Mouse (Mus musculus): ENCODE data around the gene Iqcm. TPM values are rescaled to one million over a fixed set of nuclear protein-coding genes. Genes with fewer than 3 reads are reported as not detected.
"Not testable (repeated sequence)": the region's sequence is repeated elsewhere in the genome, so short reads cannot be mapped to it uniquely, and the experiment has no call there.

Gene Iqcm
- under 1 TPM; 0.38 to 0.56 TPM for total RNA-seq (2021)
- long read RNA-seq, experiment 1 = 0 reads
- long read RNA-seq, experiment 2 = 0 reads

DNA sequence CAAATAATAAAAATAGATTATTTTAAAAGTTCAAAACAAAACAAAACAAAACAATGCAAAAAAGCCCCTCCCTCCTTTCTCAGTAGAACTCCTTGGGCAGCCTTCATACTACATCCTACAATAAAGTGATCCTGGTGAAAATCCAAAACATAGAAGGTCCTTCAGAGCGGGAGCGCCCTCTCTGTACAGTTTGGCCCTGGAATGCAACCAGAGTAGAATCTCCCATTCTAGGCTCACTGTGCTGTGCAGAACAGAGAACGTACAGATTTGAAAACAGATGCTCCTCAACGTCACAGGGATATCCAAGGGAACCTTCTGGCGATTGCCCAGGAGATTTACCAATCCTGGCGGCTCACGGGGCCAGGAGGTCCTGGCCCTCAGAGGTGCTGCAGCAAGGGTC is at the start of gene Iqcm:
TSS of gene Iqcm (plus strand) at position 301 of the 400 bp plus-strand sequence.
- intact Hi-C loops (cut with DNase I) = no loop called here
- no peak within 1 kb of the TSS for H3K27ac ChIP-seq
- TF ChIP-seq CTCF (IDR thresholded peaks at IDR 0.05) = no peak
- no peak for DNase-seq (ENCODE audit: extremely low spot score in 1 of 2, low spot score in 2 of 2)
- no peak within 1 kb of the TSS for H3K4me3 ChIP-seq

GRCm38 (mm10) chr8:75406489-75406888 is 42.0 kb upstream of the Iqcm start, which contains the start of gene Gm10358:
Gene Gm10358, minus strand, starts transcription at chr8:75406589.
- Histone ChIP-seq H3K27ac (no peak within 1 kb of the TSS), H3K4me3 (no peak within 1 kb of the TSS)
- no peak for TF ChIP-seq CTCF (IDR thresholded peaks at IDR 0.05)
- DNase-seq (ENCODE audit: extremely low spot score in 1 of 2, low spot score in 2 of 2) = no peak
- intact Hi-C loops (cut with DNase I) = no loop called here

- H3K4me3 ChIP-seq; H3K27ac ChIP-seq; intact Hi-C loops (cut with DNase I); DNase-seq (ENCODE audit: extremely low spot score in 1 of 2, low spot score in 2 of 2): not testable (repeated sequence)
Measured at GRCm38 (mm10) chr8:75415696-75416095, 32.8 kb upstream of the Iqcm start.

DNA sequence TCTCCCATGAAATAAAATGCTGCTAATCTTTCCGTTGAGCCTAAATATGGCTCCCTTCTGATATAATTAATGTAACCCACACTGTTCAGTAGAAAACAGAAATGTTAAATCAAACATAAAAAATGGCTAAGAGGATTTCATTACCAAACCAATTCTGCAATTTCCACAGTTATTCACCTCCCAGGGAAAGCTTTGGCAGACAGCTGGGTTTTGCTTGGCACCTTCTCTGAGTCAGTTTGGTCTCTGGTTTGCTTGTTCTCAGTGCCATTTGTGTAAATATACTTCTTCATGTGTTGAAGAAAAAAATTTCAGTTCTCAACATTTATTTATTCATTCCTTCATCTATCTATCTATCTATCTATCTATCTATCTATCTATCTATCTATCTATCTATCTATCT is 28.3 kb downstream of the Iqcm start:
- DNase-seq (ENCODE audit: extremely low spot score in 1 of 2, low spot score in 2 of 2) = no peak
- no peak overlapping the region for H3K4me3 ChIP-seq
- intact Hi-C loops (cut with DNase I) = no loop called here
- no peak for TF ChIP-seq CTCF (IDR thresholded peaks at IDR 0.05)
- H3K27ac ChIP-seq = no peak overlapping the region

GRCm38 (mm10) chr8:75489035-75489678 is 40.7 kb downstream of the Iqcm start:
- DNase-seq (ENCODE audit: extremely low spot score in 1 of 2, low spot score in 2 of 2) = no peak
- Histone ChIP-seq H3K4me3 (no peak overlapping the region), H3K27ac (no peak overlapping the region)
- TF ChIP-seq CTCF (IDR thresholded peaks at IDR 0.05) = no peak
- intact Hi-C loops (cut with DNase I) = no loop called here

DNA sequence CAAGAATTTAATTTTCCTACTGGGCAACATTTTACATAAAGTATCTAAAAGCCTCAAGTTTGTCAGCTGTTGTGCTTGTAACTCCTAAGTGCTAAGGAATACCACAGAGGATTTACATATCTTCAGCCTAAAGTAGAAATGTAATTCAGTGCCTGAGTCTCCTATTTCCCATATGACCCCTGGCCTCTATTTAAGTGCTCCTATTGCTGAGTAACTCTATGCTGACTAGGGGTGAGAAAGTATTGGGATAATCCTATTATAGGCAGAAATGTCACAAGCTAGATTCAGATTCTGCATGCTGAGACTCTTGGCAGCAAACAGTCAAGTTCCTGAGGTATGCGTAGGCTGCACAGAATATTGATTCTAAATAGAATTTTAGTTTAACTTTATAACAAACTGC is 60.8 kb downstream of the Iqcm start:
- TF ChIP-seq CTCF (IDR thresholded peaks at IDR 0.05) = no peak
- H3K27ac ChIP-seq = no peak overlapping the region
- no peak for DNase-seq (ENCODE audit: extremely low spot score in 1 of 2, low spot score in 2 of 2)
- intact Hi-C loops (cut with DNase I) = no loop called here
- H3K4me3 ChIP-seq = no peak overlapping the region

DNA sequence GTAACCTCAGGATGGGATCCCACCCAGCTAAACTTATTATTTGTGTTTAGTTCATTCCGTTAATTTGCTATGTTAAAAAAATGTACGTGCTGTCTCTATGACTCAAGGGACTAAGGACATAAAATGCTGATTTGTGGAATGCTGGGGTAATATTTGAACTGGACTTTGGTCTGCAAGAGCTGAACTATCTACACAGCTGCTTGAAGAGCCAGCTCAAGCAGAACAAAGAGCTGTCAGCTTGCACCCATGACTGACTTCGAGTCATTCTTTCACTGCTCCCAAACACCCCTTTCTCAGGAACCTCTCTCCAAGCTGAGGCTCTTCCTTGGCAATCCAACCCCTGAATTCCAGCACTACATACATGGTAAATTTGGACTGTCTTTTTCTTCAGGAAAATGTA is 65.3 kb downstream of the Iqcm start:
- Histone ChIP-seq H3K27ac (no peak overlapping the region), H3K4me3 (no peak overlapping the region)
- no peak for DNase-seq (ENCODE audit: extremely low spot score in 1 of 2, low spot score in 2 of 2)
- no peak for TF ChIP-seq CTCF (IDR thresholded peaks at IDR 0.05)
- intact Hi-C loops (cut with DNase I) = no loop called here

DNA sequence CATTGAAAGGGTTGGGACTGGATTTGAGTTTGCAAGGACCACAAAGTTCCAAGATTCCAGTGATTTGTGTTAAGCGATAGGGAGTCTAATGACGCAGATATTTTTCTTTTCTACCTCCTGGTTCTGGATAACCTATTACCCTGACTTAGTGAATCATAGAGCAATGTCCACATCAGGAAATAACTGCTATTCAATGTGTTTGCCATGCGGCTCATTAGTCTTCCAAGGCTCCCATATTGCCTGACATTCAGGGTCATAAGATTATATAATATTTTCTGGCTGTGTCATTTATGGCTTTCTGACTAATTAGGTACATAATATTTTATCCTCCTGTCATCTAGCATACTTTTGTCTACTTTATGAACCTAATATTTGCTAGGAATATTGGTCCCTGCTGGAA is 100.8 kb downstream of the Iqcm start:
- intact Hi-C loops (cut with DNase I) = no loop called here
- TF ChIP-seq CTCF (IDR thresholded peaks at IDR 0.05) = no peak
- no peak for DNase-seq (ENCODE audit: extremely low spot score in 1 of 2, low spot score in 2 of 2)
- Histone ChIP-seq H3K27ac (no peak overlapping the region), H3K4me3 (no peak overlapping the region)

- intact Hi-C loops (cut with DNase I) = no loop called here
- no peak for TF ChIP-seq CTCF (IDR thresholded peaks at IDR 0.05)
Measured at GRCm38 (mm10) chr8:75596281-75596680, 147.8 kb downstream of the Iqcm start.

GRCm38 (mm10) chr8:75642958-75643357 is 194.5 kb downstream of the Iqcm start:
- Histone ChIP-seq H3K27ac (no peak overlapping the region), H3K4me3 (no peak overlapping the region)
- intact Hi-C loops (cut with DNase I) = no loop called here
- DNase-seq (ENCODE audit: extremely low spot score in 1 of 2, low spot score in 2 of 2) = no peak
- TF ChIP-seq CTCF (IDR thresholded peaks at IDR 0.05) = no peak

More at GRCm38 (mm10) chr8:75596281-75596680, 147.8 kb downstream of the Iqcm start:
- H3K4me3 ChIP-seq = no peak overlapping the region
- H3K27ac ChIP-seq = no peak overlapping the region
- no peak for DNase-seq (ENCODE audit: extremely low spot score in 1 of 2, low spot score in 2 of 2)

GRCm38 (mm10) chr8:75659287-75659686 is 210.8 kb downstream of the Iqcm start:
- TF ChIP-seq CTCF (IDR thresholded peaks at IDR 0.05) = no peak
- no peak overlapping the region for H3K4me3 ChIP-seq
- intact Hi-C loops (cut with DNase I) = no loop called here
- DNase-seq (ENCODE audit: extremely low spot score in 1 of 2, low spot score in 2 of 2) = no peak
- H3K27ac ChIP-seq = no peak overlapping the region

- no peak for TF ChIP-seq CTCF (IDR thresholded peaks at IDR 0.05)
- H3K27ac ChIP-seq = no peak overlapping the region
- DNase-seq (ENCODE audit: extremely low spot score in 1 of 2, low spot score in 2 of 2) = no peak
- intact Hi-C loops (cut with DNase I) = loop anchor here (10.0 kb wide), 1 partner anchor 392 kb away; no protein-coding TSS in a partner anchor
- no peak overlapping the region for H3K4me3 ChIP-seq
Measured at GRCm38 (mm10) chr8:75746561-75746960, 298.1 kb downstream of the Iqcm start.

DNA sequence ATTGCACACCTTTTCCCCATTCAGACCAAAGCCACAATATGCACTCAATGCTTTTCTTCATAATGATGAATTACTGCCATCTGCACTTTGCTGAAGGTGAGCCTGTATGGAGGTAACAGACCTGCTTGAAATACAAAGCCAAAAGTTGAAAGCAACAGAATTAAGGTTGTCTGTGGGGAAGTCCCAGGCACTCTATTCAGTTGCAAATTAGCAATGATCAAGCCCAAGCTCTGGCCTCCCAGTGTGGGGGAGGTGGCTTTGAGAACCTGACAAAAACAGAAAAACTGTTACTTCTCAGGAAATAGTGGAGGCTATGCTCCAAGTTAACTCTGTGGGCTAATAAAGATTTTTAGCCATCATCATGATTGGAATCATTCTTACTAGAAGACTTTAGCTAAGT is 307.1 kb downstream of the Iqcm start:
- DNase-seq (ENCODE audit: extremely low spot score in 1 of 2, low spot score in 2 of 2) = no peak
- Histone ChIP-seq H3K4me3 (no peak overlapping the region), H3K27ac (no peak overlapping the region)
- intact Hi-C loops (cut with DNase I) = no loop called here
- TF ChIP-seq CTCF (IDR thresholded peaks at IDR 0.05) = no peak
